Mouse (Mus musculus): ENCODE results near the gene Flnc.

Flnc gene

GRCm38 (mm10) chr6:29432156-29432555 is 900 bp upstream of the Flnc start:
- no peak for DNase-seq (ENCODE audit: low read depth)

DNA sequence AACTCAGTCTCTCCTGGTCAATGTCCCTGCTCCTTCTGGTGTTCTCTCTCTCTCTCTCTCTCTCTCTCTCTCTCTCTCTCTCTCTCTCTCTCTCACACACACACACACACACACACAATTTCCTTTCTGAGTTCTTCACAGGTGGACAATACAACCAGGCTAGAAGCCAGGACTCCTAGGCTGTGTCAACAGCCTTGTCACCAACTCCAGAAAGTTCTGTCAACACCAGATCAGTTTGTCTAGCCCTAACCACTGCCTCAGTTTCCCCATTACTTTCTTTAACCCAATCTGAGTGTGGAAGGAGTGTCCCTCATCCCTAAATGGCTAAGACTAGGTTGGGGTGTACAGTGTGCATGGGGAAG is 399 bp upstream of the Flnc start:
- no peak for DNase-seq (ENCODE audit: low read depth)

DNA sequence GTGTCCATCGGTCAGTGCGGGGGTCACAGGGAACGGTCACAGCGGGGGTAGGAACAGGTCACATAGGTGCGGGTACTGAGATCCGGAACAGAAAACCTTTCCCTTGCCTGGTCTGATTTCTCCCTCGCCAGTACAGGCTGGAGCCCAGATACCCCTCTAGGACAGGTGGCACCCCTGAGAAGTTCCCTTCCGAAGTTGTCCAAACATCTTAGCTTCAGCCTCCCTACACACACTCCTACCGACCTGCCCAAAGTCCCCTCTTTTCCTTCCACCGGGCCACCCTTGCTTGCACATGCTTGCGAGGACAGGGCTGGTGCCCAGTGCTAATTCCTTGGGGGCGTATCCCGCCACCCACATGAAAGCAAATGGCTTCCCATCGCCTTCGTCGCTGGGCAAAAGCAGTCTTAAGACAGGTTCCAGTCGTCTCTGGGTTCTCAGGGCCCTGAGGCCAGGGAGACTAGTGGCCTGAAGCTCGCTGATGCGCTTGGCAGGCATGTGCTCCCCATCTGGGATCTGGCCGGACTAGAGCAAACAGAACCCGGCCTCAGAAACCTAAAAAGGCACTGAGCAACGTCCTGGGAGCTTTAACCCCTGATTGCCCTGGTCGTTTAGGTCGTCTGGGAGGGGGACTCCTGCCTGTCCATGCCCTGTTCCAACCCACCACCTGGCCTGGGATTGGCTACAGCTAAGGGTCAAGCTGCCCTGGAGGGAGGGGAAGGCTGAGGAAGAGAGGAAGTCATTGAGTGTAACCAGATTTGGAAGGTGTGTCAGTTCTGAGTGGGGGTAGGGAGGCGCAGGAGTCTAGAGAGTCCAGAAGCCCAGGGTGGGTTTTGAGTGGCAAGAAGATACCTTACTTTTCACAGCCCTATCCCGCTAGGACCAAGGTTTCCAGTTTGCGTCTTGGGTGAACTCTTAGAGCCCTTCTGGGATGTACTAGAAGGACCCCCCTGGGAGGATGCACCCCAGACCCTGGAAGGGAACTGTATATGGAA is 1.0 kb downstream of the Flnc start:
- no peak for DNase-seq (ENCODE audit: low read depth)

GRCm38 (mm10) chr6:29434911-29435691 is 2.0 kb downstream of the Flnc start:
- DNase-seq (ENCODE audit: low read depth): no peak

DNA sequence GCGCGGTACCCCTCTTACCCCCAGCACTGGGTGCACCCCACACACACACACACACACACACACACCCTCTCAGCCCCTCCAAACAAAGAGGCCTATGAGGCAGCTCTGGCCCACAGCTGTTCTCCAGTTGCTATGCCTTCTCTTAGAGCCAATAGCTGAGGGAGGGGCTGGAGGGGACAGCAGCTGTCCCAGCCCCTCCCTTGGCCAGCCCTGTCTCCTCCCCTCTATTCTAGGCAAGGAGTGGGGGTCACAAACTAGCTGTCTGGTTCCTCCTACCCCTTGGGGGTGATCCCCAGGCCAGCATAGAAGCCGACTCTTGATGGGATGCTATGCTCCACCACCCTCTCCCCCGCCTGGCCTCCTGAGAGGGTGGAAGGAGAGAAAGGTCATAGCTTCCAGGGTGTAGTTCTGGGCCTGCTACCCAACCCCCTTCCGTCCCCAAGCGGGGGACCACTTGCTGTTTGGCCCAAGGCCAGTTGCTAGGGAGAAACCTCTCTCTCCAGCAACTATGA is 2.9 kb downstream of the Flnc start:
- no peak for DNase-seq (ENCODE audit: low read depth)

GRCm38 (mm10) chr6:29436461-29436934 is 3.4 kb downstream of the Flnc start:
- peak; percentile 41 for DNase-seq (ENCODE audit: low read depth)

DNA sequence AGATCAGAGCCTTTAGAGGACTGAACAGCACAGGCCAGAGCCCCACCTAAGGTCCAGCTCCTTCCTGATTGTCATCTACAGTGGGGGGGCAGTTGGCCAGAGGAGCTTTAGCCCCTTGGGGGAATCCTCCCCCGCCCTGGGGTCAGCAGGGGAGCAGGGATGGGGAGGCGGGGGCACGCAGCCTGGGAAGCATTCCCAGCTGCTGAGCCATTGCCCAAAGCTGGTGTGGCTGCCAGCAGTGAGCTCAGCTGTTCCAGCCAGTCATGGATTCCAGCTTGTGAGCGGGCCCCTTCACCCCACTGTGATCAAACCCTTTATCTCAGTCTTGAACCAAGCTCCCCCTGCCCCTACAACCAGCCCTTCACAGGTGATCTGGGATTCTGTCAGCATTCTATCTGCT is 6.2 kb downstream of the Flnc start:
- no peak for DNase-seq (ENCODE audit: low read depth)

DNA sequence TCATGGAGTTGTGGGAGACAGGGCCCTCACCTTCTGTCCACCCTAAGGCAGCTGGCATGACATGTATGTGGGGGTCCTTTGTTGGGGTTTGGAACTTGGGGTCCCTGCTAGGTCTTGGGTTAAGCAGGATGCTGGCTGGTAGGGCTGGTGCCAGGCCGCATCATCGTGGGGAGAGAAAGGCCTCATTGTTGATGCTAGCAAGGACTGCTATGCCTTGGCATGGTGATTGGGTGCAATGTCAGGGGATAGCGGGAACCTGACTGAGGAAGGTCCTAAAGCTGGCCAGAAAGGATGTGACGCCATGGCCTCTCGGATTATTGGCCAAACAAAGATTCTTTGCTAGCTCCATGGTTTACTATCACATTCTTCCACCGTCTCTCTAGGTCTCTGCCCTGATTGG is 6.7 kb downstream of the Flnc start:
- DNase-seq (ENCODE audit: low read depth): no peak

- DNase-seq (ENCODE audit: low read depth): peak; percentile 53
Observed at GRCm38 (mm10) chr6:29444773-29445172, 11.7 kb downstream of the Flnc start.

DNA sequence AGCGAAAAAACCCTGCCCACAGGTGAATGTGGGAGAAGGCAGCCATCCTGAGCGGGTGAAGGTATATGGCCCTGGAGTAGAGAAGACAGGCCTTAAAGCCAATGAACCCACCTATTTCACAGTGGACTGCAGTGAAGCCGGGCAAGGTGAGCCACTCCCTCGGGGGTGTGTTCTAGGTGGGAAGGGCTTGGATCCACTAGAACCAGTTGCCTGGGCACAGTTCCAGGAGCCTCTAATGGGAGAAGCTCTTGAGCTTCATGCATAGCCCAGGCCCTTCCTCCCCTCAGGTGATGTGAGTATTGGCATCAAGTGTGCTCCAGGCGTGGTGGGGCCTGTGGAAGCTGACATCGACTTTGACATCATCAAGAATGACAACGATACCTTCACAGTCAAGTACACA is 12.3 kb downstream of the Flnc start:
- no peak for DNase-seq (ENCODE audit: low read depth)

DNA sequence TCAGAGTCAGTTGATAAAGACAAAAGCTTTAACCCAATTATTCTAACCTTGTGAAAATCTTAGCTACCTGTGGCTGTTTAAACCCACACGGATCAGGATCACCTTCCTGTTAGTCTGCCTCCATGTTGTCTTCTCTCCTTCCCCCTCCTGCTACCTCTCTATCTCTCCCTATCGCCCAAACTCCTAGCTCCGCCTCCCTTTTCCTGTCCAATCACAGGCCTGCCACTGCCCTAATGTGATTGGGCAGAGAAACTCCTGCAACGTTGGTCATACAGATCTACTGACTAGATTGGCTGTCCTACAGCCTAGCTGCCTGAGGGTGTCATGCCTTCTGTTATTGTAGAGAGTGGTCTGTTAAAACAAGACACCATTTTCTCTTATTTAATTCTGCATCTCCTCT is 16.8 kb downstream of the Flnc start:
- peak; percentile 52 for DNase-seq (ENCODE audit: low read depth)

DNA sequence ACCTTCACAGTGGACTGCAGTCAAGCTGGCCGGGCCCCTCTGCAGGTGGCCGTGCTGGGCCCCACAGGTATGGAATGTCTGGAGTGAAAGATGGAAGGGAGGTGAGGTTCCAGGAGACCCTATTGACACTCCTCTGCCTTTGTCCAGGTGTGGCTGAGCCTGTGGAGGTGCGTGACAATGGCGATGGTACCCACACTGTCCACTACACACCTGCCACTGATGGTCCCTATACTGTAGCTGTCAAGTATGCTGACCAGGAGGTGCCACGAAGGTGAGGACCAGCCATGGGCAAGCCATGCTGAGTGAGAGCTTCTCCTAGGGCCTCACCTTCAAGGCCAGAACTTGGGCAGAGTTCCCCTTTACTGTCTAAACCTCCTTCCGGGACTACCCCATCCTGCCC is 17.6 kb downstream of the Flnc start:
- DNase-seq (ENCODE audit: low read depth): no peak

DNA sequence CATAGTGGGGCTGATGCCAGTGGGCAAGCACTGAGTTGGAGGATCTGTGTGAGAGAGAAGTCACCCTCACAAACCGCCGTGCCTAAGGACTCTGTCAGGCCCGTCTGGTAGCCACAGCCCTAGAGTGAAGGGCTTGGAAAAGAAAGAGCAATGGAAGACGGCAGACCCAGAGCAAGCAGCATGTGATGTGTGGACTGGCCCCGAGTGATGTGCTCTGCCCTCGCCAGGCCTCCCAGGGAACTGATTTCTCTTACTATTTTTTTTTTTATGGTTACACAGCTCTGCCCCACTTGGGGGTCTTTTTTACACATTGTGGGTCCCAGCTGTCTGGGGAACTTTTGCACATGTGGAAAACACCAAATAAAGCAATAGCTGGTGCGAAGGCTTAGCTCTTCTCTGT is 28.4 kb downstream of the Flnc start:
- DNase-seq (ENCODE audit: low read depth): no peak

GRCm38 (mm10) chr6:29463388-29463787 is 30.3 kb downstream of the Flnc start:
- DNase-seq (ENCODE audit: low read depth): no peak

GRCm38 (mm10) chr6:29467583-29468354 is 34.7 kb downstream of the Flnc start, which contains the start of gene Atp6v1f:
Gene Atp6v1f, plus strand, starts transcription at chr6:29467718.
- DNase-seq (ENCODE audit: low read depth): peak; percentile 97

DNA sequence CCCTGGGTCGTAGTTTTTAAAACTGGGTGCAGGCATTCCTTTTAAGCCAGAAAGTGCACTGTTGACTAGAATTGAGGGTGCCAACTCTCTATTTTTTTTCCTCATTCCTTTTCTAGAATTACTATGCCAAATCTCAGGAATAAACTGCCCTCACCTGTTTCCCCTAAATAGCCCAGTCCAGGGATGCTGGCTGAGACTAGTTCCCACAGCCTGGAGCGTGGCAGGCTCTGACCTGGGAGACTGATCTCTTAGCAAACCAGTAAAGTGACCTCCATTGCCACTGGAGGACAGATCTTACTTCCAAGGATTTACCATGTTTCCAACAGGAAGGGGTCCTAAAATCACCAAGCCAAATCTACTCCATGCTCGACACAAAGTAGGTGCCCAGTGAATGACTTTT is 35.8 kb downstream of the Flnc start:
- DNase-seq (ENCODE audit: low read depth): no peak

DNA sequence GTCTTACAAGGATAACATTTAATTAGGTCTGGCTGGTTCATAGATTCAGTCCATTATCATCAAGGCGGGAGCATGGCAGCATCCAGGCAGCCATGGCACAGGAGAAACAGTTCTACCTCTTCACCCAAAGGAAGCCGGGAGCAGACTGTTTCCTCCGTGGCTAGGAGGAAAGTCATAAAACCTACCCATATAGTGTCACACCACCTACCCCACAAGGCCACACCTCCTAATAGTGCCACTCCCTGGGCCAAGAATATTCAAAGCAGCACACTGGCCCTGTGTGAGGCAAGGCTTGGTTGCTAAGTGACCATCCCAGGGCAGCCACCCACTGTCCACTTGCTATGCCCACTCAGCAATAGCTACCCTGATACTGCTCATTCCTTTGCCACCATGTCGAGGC is 38.1 kb downstream of the Flnc start, which contains the start of gene Atp6v1fnb:
Gene Atp6v1fnb, plus strand, starts transcription at position 301 of the 400 bp plus-strand sequence.
- no peak for DNase-seq (ENCODE audit: low read depth)

- no peak for DNase-seq (ENCODE audit: low read depth)
Observed at GRCm38 (mm10) chr6:29473941-29474691, 41.1 kb downstream of the Flnc start.

DNA sequence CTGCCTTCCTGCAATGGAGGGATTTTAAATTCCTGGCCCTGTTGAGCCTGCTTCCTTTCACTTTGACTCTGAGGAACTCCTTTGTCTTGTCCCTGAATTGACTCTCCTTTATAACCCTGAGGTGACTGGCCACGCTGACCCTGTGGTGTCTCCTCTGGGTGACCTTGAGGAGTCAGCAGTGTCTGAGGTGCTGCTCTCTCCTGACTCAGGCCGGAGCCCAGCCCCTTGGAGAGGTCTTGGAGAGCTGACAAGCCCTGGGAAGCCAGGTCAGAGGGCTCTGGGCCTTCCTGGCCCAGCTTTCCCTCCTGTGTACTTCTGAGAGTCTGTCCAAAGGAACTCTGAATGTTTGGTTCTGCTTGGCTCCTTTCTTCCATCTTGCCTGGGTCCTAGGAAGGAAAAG is 41.7 kb downstream of the Flnc start:
- no peak for DNase-seq (ENCODE audit: low read depth)

DNA sequence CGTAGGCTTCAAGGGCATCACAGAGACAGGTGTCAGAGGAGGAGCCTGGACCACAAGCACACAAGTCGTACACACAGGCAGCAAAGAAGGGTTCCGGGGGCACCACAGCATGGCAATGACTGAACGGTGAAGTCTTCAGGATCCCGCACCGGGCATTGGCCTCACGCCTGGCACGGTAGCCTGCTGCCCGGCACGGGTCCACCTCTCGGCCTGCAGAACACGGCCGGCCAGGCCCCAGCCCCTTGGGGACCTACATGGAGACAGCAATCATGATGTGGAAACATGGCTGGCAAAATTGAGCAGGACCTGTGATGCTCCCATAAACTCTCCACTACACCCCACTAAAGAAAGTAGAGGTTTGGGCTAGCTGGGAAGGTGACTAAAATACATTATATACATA is 49.6 kb downstream of the Flnc start:
- DNase-seq (ENCODE audit: low read depth): no peak

All from 416B (cell line).